Mouse (Mus musculus) gastrocnemius, postnatal 25 days (tissue): ENCODE data around the gene Ppp5c. TPM values are rescaled to one million over a fixed set of nuclear protein-coding genes. Genes with fewer than 3 reads are reported as not detected.

Source experiments
- DNase-seq: peaks from one replicate; pipeline ENCODE4 v3.0.0; 2022
- total RNA-seq, 2 experiments: library from RNA; stranded (reverse); gene quantifications; 1 replicate in 1 of 2; 2 replicates in 1 of 2; pipeline ENCODE4 v1.2.3; 2021

Gene Ppp5c
- total RNA-seq, 2 experiments from 2014 or later = 59.8 to 68.1 TPM

DNA sequence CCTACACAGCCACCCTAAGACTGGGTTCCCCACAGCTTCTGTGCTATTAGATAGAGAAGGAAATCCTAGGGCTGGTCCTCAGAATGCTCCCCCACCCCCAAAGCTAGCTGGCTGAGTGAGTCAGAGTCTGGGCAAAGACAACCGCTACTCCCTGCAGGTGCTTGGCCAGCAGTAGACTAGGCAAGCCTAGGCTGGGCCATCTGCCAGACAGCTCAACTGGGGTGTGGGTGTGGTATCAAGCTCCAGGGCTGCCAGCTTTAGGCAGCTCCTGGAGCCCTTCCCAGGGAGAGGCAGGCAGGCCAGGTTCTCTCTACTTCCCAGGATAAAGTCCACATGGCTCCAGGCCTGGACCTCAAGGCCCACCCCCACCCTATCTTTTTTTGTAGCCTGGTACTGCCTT, 10.7 kb downstream of the Ppp5c start:
- DNase-seq = peak; percentile 94

DNA sequence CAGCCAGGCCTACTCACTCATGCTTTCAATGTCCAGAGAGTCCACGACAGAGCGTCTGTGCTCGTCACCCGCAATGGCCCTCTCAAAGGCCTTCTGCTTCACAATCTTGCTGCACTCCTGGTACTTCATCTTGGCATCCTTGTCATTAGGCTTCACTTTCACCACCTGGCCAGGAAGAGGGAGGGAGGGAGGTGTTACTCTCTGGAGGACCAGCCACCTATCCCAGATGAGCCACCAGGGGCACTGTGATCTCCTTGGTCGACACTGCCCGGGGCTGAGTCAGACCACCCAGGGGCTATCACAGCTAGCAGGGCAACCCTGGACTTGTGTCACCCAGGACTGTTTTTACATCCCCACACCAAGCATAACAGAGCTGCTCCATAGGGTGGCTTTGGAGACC, 12.3 kb downstream of the Ppp5c start:
- DNase-seq = no peak

DNA sequence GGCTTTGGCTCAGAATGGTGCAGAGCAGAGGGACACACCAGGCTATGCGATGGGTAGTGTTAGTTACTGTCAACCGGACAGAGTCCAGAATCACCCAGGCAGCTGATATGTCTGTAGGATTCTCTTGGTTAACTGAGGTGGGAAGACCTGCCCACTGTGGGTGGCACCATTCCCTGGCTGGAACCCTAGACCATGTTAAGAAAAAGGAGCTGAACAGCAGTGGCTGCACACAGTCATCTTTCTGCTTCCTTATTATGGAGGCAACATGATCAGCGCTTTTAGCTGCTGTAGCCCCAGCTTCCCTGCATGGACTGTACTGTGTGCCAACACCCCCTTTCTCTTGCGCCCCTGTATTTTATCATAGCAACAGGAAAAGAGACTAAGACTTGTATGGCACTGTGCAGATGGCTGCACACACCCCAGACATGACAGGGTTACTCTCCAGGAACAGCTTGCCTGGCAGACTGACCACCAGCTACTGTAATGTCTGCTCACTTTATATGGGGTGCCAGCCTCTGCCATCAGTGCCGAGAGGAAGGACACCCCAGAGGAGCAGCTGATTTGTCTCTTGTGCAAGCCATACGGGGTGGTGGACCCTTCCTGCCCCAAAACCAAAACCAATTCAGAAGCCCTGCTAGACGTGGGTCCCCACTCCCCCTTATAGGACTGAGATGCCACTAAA, 15.7 kb downstream of the Ppp5c start:
- no peak for DNase-seq

DNA sequence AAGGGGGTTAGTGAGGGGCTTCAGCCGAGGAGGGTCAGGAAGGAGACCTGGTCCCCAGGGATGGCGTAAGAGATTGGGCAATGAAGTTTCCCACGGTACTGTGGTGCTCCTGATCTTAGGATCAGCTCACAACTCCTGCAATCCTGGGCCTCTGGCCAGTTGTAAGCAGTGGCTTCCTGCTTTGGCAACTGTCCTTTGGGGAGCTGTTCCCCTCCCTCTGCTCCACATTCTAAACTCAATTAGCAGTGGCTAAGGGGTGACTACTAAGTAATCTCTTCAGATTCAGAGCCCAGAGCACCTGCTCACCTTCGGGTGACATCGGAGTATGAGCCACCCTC, 17.7 kb downstream of the Ppp5c start:
- no peak for DNase-seq

DNA sequence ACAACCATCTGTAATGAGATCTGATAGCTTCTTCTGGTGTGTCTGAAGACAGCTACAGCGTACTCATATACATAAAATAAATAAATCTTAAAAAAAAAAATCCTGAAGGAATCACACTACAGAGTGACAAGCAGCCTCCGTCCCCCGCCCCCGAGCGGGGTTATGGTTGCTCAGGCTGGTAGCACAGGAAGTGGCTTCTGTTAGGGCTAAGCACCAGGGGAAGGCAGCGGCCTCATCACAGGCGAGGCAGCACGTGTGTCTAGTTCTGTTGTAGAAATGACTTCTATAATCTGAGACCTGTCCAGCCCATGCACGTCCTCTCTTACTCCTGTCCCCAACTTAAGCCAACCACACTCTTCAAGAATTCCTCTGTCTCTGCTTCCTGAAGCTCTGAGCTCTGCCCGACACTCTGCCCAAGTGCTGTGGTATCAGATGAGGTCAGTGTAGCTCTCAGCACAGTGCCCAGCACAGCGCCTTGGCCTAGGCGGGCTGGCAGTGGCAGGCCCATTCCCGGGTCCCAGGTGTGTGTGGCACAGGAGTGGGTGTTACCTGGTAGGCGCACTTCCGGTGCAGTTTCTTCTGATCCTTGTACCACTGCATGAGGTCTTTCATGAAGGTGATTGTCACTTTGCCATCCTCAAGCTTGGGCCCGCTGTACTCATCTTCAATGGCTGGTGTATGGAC, 18.3 kb downstream of the Ppp5c start:
- DNase-seq = no peak

DNA sequence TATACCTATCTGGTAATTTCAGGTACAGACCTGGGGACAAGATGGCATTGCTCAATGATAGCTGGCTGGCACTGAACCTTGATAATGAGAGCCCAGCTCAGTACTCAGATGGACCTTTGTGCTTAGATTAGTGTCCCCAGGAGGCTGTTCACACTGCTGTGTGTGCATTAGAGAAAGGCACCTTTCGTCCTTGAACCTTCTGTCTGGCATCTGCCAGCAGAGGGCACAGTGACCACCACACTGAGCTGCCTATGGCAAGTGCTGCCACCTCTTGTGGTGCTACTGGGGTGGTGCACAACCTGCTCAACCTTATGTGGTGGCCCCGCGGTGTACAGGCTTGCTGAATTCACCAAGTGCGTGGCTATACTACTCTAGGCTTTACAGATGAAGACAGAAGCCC, 20.4 kb downstream of the Ppp5c start:
- DNase-seq = no peak

DNA sequence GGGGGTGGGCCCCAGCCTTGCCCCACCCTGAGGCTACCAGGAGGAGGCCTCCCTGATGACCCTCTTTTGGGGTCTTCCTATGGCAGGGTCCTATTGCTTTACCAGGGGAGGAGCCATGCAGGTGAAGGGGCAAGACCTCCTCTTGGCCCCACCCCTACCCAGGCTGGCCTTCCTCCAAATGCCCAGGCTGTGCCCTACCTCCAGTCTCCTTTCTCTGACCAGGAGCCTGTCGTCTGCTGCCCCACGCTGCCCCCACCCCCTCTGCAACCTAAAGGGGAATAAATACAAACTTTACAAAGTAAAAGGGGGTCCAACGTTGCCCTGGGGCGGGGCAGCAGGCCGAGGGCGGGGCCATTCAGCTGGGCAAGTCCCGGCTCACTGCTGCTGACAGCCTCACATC, 23.0 kb downstream of the Ppp5c start:
- DNase-seq = no peak

DNA sequence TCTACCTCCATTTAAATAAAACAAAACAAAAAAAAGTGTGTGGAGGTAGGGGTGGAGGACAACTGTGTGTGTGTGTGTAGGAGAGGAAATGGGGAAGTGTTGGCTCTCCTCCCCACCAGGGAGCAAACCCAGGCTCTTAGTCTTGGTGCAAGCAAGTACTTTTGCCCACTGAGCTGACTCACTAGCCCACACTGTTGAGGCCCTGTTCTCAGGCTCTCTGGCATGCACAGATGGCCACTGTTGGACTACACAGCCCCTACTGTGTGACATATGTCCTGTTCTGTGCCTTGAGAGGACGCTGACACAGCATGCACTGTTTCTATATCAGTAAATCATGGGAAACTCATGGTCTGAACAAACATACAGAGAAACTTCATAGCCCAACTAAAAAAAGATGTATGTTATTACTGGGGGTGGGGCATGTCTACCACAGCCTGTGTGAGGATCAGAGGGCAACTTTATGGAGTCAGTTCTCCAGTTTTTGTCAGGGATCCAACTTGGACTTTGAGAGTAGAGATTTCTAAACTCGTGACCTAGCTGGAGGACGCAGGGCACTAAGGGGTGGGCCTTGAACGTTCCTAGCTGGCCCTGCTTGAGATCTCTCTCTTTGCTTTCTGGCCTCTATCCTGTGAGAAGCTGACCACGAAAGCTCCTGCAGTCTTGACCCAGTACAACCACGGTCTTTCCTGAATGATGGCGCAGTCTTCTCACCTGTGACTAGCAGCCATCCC, 24.3 kb downstream of the Ppp5c start:
- no peak for DNase-seq

DNA sequence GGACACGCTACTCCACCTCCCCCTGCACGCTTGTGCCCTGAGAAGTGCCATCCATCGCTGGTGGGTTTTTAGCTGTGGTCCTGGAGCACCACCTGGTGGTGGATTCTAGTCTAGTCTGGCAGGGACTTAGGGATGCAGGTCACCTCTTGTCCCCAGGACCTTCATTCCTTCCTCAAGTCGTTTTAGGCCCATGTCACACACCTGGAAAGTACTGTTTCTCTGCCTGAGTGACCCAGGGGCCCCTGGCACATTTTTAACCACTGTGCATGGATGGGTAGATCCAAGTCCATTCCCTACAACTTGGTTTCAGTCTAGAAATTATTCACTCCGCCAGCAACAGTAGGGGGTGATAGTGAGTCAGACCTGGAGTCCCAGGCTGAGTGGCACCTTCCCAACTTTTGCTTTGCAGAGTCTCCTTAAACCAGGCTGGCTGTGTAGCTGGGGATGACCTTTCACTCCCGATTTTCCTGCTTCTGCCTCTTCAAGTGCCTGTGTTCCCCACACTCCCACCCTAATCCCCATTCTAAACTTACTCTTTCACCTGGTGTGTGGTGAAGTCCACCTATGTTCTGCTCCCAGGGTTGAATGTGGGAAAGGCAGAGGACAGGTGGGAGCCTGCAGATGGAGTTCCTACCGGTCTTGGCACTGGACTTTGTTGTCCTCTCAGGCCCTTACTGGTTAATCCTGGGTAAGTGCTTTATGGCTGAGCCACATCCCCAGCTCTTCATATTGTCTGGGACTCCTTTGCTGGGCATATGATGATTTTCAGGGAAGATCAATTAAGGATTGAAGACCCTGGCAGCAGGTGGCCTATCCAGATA, 25.1 kb downstream of the Ppp5c start:
- peak; percentile 60 for DNase-seq

DNA sequence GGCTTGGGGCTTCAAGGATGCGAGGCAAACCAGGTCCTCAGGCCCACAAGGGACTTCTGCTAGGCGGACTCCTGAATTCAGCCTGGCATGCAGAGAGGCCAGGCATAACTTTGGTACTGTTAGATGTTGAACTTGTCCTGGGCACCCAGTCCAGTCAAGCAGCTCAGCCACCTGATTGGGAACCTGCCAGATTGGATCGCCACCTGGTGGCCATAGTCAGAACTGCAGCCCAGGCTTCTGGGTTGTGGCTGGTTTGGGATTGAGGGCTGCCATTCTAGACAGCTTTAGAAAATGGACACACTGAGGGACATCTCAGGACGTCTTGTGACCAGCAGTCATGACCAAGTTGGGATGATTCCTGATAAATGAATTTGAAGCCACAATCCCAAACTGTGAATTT, 28.1 kb downstream of the Ppp5c start:
- peak; percentile 70 for DNase-seq

DNA sequence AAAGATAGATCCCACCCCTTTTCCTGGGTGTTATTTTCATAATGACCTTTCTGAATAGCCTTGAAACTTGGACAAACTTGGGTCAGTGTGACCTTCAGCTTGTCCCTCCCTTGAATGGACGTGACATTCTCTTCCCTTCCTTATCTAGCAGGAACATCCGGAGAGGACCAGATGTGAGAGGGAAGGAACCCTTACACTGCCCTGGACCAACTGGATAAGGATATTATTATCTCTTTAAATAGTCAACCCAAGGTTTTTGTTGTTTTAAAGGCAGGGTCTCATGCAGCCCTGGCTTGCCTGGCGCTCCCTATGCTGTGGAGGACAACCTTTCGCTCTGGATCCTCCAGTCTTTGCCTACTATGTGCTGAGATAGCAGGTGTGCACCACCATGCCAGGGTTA, 28.5 kb downstream of the Ppp5c start:
- DNase-seq = no peak

DNA sequence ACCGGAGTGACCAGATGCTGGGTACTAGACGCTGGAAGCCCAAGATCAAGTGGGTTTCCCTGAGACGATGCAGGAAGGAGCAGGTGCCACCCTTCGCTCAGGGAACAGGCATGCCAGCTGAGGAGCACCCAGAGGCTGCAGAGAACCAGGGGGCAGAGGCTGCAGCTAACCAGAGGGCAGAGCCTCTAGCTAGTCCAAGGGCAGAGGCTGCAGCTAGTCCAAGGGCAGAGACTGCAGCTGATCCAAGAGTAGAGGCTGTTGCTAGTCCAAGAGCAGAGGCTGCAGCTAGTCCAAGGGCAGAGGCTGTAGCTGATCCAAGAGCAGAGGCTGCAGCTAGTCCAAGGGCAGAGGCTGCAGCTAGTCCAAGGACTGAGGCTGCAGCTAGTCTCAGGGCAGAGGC, 32.4 kb downstream of the Ppp5c start:
- no peak for DNase-seq

DNA sequence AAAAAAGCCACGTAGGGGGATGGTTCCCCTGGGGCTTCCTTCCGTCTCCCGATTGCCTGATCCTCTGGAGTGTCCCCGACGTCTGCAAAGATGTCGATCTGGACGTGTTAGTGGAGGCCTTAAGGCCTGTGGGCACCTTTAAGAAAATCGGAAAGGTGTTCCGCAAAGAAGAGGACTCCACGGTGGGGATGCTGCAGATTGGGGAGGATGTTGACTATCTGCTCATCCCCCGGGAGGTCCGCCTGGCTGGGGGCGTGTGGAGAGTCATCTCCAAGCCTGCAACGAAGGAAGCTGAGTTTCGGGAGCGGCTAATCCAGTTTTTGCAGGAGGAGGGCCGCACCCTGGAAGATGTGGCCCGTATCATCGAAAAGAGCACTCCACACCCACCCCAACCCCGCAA, 33.3 kb downstream of the Ppp5c start:
- no peak for DNase-seq

DNA sequence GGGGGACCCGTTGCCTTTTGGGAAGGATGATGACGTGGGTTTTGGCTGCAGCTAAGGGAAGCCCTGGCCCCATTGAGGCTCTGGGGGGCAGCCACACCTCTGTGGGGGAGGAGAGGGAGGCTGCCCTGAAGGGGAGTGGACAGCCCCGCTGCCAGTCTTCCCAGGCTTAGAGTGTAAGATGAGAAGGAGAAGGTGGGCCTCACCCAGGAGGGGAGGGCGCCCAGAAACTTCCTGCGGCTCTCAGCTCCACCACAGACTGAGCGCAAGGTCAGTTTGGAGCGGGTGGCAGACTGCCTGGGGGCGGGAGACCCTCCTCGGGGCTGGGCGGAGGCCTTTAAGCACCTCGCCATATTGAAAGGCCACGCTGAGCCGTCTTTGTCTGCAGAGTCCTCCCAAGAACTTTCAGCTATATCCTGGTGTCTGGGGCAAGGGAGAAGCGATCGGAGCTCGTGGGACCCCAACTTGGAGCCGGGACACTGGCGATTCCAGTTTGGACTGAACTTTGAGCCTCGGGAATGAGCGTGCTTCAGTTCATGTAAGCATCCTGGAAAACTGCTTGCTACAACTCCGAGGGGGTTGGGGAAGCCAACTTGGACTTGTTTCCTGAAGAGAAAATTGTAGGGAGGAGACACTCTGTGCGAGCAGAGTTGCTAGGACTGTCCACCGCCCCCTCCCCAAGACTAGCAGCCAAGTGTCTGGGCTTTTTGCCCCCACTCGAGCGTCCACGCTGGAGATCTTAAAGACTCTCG, 33.9 kb downstream of the Ppp5c start:
- DNase-seq = peak; percentile 90

DNA sequence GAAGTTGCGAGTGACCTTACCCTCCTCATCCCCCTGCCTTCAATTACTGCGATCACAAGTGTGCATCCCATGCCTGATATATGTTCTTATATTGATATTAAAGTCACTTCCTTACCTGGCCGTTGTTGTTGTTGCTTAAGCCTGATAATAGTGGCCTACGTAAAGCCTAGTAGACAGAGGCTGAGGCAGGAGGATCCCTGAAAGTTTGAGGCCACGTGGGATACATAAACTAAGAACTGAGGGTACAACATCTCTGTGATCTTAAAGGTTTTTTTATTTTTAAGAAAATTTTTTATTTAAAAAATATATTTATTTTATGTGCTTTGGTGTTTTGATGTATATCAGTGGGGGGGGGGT, 35.3 kb downstream of the Ppp5c start, which contains the start of gene Ccdc8:
Gene Ccdc8 (plus strand): TSS at position 258 of the 357 bp plus-strand sequence.
- DNase-seq = no peak

DNA sequence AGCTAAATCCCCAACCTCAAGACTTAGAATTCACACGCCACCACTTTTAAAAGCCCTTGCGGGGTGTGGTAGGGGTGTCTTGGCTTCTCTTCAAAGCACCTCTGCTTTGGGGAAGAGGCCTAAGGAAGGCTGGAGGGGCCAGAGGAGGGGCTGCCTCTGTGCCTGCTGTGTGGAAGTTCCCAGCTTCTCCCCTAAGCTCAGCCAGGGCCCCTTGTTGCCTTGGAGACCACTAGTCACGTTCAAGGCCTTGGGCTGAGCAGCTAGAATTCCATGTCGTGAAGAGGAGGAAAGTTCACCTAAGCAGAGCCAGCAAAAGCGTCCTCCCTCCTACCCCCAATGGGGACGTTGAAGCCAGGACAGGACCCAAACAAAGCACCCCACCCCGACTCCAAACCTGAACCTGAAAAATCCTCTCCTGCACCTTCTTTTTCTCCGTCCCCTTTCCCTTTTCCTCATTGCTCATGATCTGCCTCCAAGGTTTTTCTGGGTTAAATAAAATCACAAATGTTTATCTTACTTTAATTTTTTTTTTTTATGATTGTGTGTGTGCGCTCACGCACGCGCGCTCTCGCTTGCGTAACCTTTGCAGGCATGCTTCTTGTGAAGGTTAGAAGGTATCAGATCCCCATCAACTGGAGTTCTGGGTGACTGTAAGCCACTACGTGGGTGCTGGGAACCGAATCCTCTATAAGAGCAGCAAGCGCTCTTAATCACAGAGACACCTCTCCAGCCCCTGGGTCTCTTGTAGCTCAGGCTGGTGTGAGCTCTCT, 35.9 kb downstream of the Ppp5c start:
- DNase-seq = no peak

DNA sequence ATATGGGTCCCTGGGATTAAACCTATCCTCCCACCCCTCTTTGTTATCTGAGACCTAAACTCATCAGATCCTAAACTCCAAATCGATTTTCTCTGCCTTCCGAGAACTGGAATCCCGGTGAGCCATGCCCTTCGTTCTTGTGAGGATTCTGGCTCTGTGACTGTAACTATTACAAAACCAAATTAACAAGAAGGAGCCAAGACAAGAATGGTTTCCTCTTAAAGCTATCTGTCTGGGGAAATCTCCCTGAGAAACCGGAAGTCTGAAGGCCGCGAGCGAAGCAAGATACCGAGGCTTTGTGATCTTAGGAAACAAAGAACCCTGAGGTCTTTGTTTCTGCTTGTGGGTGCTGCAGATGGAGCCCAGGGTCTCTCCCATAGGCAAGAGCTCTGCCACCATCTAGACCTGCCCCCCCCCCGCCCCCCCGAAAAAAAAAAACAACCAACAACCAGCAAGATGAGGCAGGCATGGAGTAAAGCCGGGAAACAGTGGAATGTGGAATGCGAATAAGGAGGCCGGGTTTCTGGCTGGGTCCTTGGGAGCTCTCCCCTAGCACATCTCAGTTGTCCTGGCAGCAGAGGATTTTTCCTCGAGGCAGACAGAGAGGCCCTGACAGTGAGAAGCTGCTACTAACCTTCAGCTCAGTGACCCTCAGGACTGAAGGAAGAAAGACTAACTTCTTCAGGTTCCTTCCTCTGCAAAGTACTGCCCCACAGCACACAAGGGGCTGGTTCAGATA, 37.5 kb downstream of the Ppp5c start:
- no peak for DNase-seq

DNA sequence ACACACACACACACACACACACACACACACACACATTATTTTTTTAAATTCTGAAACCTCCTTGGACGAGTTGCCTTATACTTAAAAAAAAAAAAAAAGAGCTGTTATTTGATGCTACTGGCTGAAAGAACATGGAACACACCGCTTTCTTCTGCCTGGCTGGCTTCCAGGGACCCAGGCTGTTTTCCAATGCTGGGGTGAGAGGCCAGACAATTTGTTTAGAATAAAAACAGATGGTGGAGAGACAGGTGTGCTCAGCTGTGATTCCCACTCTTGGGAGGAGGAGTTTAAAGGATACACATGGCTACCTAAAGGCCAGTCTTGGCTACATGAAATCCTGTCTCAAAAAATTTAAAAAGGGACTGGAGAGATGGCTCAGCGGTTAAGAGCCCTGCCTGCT, 39.3 kb downstream of the Ppp5c start:
- peak; percentile 66 for DNase-seq

DNA sequence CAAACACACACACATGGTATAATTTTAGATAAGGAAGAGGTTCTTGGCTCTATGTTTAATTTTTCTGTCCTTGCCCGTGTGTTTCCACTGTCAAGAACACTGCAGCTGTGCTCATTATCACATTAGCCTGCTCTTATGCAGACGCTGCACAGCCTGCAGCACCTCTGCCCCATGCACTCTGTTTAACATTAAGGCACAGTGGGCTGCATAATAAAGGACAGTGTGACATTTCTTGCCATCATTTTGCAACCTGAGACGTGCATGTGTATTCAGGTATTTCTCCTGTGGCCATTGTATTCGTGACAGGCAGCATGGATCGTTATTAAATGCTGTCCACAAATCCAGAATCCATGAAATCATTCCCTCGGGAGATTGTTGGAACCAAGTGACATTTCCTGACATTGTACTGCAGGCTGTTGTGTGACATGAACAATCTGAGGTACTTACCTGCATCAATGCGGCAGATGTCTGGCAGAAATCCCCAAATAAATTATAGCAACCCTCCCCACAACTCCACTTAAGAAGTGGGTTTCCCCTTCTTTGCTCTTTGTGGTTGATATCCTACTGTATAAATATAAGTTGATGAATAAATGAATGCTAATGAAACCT, 40.1 kb downstream of the Ppp5c start:
- DNase-seq = no peak
